Mouse (Mus musculus) midbrain, embryonic 12.5 days (tissue): Measurements from ENCODE around the gene Ppib. TPM values are rescaled to one million over a fixed set of nuclear protein-coding genes. Genes with fewer than 3 reads are reported as not detected.

Source experiments
- ATAC-seq: fragments of 200-750 bp; cut with Nextera tagmentation; 2 replicates; pipeline ENCODE4 v1.8.0; 2017; ENCODE audit warnings: low read depth, moderate TSS enrichment, moderate library complexity; ENCODE audit not compliant: low FRiP score
- H3K27ac ChIP-seq: fragments of 300-500 bp; sonication (generic); replicated peaks from 2 replicates; pipeline ENCODE4 v1.5.1; 2016; ENCODE audit warnings: mild to moderate bottlenecking
- H3K27me3 ChIP-seq: fragments of 300-500 bp; sonication (generic); 2 replicates; pipeline ENCODE4 v1.6.1; 2016; ENCODE audit warnings: mild to moderate bottlenecking
- H3K36me3 ChIP-seq: fragments of 300-500 bp; sonication (generic); 2 replicates; pipeline ENCODE4 v1.6.1; 2016
- H3K4me1 ChIP-seq: fragments of 300-500 bp; sonication (generic); 2 replicates; pipeline ENCODE4 v1.6.1; 2016
- H3K4me2 ChIP-seq: fragments of 300-500 bp; sonication (generic); replicated peaks from 2 replicates; pipeline ENCODE4 v1.6.1; 2016; ENCODE audit warnings: mild to moderate bottlenecking, moderate library complexity
- H3K4me3 ChIP-seq: fragments of 300-500 bp; sonication (generic); 2 replicates; pipeline ENCODE4 v1.5.1; 2016; ENCODE audit warnings: mild to moderate bottlenecking
- H3K9ac ChIP-seq: fragments of 300-500 bp; sonication (generic); replicated peaks from 2 replicates; pipeline ENCODE4 v1.6.1; 2016; ENCODE audit warnings: mild to moderate bottlenecking, moderate library complexity
- H3K9me3 ChIP-seq: fragments of 300-500 bp; sonication (generic); 2 replicates; pipeline ENCODE4 v1.6.1; 2016; ENCODE audit warnings: mild to moderate bottlenecking
- WGBS: fragments of 180-500 bp; shearing (Covaris S2); methylation state at CpG from one replicate; pipeline ENCODE4 v1.1.7; 2016; 5-methylcytosine and 5-hydroxymethylcytosine counted together
- polyA plus RNA-seq: library from polyadenylated mRNA; unstranded; fragments of >200 nt; fragmentation: Nextera tagmentation; extraction: Ambion mirVana; gene quantifications from 2 replicates; pipeline ENCODE4 v1.2.1, GENCODE M21; 2016

Ppib gene
- polyA plus RNA-seq, 1 experiment from 2014 or later: 416 TPM

DNA sequence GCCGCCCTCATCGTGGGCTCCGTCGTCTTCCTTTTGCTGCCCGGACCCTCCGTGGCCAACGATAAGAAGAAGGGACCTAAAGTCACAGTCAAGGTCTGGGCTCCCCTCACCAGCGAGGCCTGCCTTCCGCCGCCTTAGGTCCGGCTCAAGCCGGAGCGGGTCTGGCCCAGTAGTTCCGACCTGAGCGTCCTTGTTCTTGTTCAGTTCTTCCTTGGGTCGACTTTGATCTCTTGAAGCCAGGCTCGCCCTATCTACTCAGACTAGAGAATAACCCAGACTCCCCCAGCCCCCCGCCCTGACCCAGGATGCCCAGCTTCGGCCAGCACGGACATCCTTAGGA lies 256 bp downstream of the Ppib start:
- H3K4me3 ChIP-seq: peak overlapping the region; percentile 81
- ATAC-seq: peak; percentile 76
- under 1% methylated on average over 20 of the region's 20 CpGs for WGBS
- no peaks in the 10 kb centered on the region for H3K9me3 ChIP-seq
- H3K27me3 ChIP-seq: no peaks in the 10 kb centered on the region
- peak overlapping the region; percentile 85 for H3K9ac ChIP-seq
- peak overlapping the region; percentile 80 for H3K4me2 ChIP-seq
- H3K4me1 ChIP-seq: peaks cover 18% of the 10 kb centered on the region
- peak overlapping the region; percentile 86 for H3K27ac ChIP-seq
- H3K36me3 ChIP-seq: peaks cover 28% of the 10 kb centered on the region

- Histone ChIP-seq H3K27ac (peak overlapping the region; percentile 56; the same call in 1 of the 2 replicates), H3K4me1 (peaks cover 18% of the 10 kb centered on the region), H3K9ac (peak overlapping the region; percentile 85), H3K4me2 (peak overlapping the region; percentile 80), H3K36me3 (peaks cover 35% of the 10 kb centered on the region), H3K4me3 (peak overlapping the region; percentile 81), H3K27me3 (0 out of 2 replicates have a peak, but pooled peaks cover 2% of the 10 kb centered on the region), H3K9me3 (no peaks in the 10 kb centered on the region)
- no peak for ATAC-seq
- WGBS: 33% methylated on average over 4 of the region's 4 CpGs
These were observed 964 bp downstream of the Ppib start for GRCm38 (mm10) chr9:66060986-66061385.

DNA sequence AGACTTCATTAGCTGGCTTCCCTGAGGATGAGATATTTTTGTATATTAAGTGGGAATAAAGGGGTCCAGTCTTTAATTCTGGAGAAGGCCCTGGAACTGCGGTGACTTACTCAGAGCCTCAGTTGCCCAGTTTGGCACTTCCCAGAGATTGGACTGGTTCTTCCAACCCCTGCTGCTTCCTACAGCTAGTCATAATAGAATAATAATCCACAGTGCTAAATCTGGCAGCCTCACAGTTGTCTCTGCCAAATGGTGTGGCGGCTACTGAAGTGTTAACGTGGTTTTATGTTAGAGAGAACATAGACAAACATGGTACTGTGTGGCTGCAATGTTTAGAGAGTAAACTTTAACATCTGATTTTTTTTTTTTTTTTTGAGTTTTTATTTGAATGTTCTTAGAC lies 1.6 kb downstream of the Ppib start:
- H3K9ac ChIP-seq: peak overlapping the region; percentile 85; the same call in 1 of the 2 replicates
- H3K9me3 ChIP-seq: no peaks in the 10 kb centered on the region
- H3K4me3 ChIP-seq: peak overlapping the region; percentile 81
- peaks cover 42% of the 10 kb centered on the region for H3K36me3 ChIP-seq
- no peak for ATAC-seq
- peaks cover 9% of the 10 kb centered on the region; the same call in 1 of the 2 replicates for H3K27me3 ChIP-seq
- peak overlapping the region; percentile 56; the same call in 1 of the 2 replicates for H3K27ac ChIP-seq
- peaks cover 18% of the 10 kb centered on the region for H3K4me1 ChIP-seq
- peak overlapping the region; percentile 80 for H3K4me2 ChIP-seq
- WGBS: 88% methylated on average over 3 of the region's 3 CpGs

GRCm38 (mm10) chr9:66063446-66063845 lies 3.4 kb downstream of the Ppib start:
- Histone ChIP-seq H3K4me1 (peaks cover 21% of the 10 kb centered on the region), H3K9me3 (no peaks in the 10 kb centered on the region), H3K9ac (no peak overlapping the region), H3K36me3 (peaks cover 49% of the 10 kb centered on the region), H3K4me2 (no peak overlapping the region), H3K27ac (no peak overlapping the region), H3K27me3 (peaks cover 27% of the 10 kb centered on the region), H3K4me3 (no peak overlapping the region)
- no peak for ATAC-seq
- 93% methylated on average over 3 of the region's 3 CpGs for WGBS

- peaks cover 36% of the 10 kb centered on the region for H3K27me3 ChIP-seq
- H3K27ac ChIP-seq: no peak overlapping the region
- WGBS: 95% methylated on average over 11 of the region's 11 CpGs
- no peak overlapping the region for H3K4me2 ChIP-seq
- no peak for ATAC-seq
- peaks cover 49% of the 10 kb centered on the region for H3K36me3 ChIP-seq
- H3K9ac ChIP-seq: no peak overlapping the region
- no peak overlapping the region for H3K4me3 ChIP-seq
- H3K4me1 ChIP-seq: peaks cover 23% of the 10 kb centered on the region
- H3K9me3 ChIP-seq: no peaks in the 10 kb centered on the region
These were observed 4.3 kb downstream of the Ppib start for GRCm38 (mm10) chr9:66064316-66064715.

- Histone ChIP-seq H3K27ac (no peak overlapping the region), H3K4me1 (peaks cover 14% of the 10 kb centered on the region), H3K9ac (no peak overlapping the region), H3K36me3 (peaks cover 49% of the 10 kb centered on the region), H3K27me3 (peaks cover 55% of the 10 kb centered on the region), H3K4me2 (no peak overlapping the region), H3K9me3 (no peaks in the 10 kb centered on the region), H3K4me3 (no peak overlapping the region)
- WGBS: 87% methylated on average over 3 of the region's 3 CpGs
- ATAC-seq: no peak
These were observed 6.8 kb downstream of the Ppib start for GRCm38 (mm10) chr9:66066791-66067190.

- 16% methylated on average over 5 of the region's 5 CpGs for WGBS
- ATAC-seq: no peak
- H3K9ac ChIP-seq: no peak overlapping the region
- peaks cover 14% of the 10 kb centered on the region for H3K4me1 ChIP-seq
- H3K9me3 ChIP-seq: no peaks in the 10 kb centered on the region
- H3K36me3 ChIP-seq: peaks cover 45% of the 10 kb centered on the region
- no peak overlapping the region for H3K4me3 ChIP-seq
- peaks cover 56% of the 10 kb centered on the region for H3K27me3 ChIP-seq
- H3K27ac ChIP-seq: no peak overlapping the region
- H3K4me2 ChIP-seq: no peak overlapping the region
These were observed 7.5 kb downstream of the Ppib start for GRCm38 (mm10) chr9:66067542-66067941.

- H3K36me3 ChIP-seq: peaks cover 40% of the 10 kb centered on the region
- no peak overlapping the region for H3K4me3 ChIP-seq
- H3K4me2 ChIP-seq: no peak overlapping the region
- peaks cover 61% of the 10 kb centered on the region for H3K27me3 ChIP-seq
- H3K9ac ChIP-seq: no peak overlapping the region
- ATAC-seq: no peak
- peaks cover 14% of the 10 kb centered on the region for H3K4me1 ChIP-seq
- no peak overlapping the region for H3K27ac ChIP-seq
- WGBS: 60% methylated on average over 4 of the region's 4 CpGs
- no peaks in the 10 kb centered on the region for H3K9me3 ChIP-seq
These were observed 8.0 kb downstream of the Ppib start for GRCm38 (mm10) chr9:66068056-66068455.

- WGBS: 3% methylated on average over 30 of the region's 30 CpGs
- H3K9ac ChIP-seq: peak overlapping the region; percentile 63
- peaks cover 14% of the 10 kb centered on the region for H3K4me1 ChIP-seq
- peak overlapping the region; percentile 50 for H3K4me3 ChIP-seq
- peak overlapping the region; percentile 73 for H3K4me2 ChIP-seq
- H3K36me3 ChIP-seq: peaks cover 30% of the 10 kb centered on the region
- H3K27ac ChIP-seq: no peak overlapping the region
- H3K9me3 ChIP-seq: no peaks in the 10 kb centered on the region
- peaks cover 63% of the 10 kb centered on the region for H3K27me3 ChIP-seq
- ATAC-seq: peak; percentile 52
These were observed 9.0 kb downstream of the Ppib start for GRCm38 (mm10) chr9:66068971-66069391.

DNA sequence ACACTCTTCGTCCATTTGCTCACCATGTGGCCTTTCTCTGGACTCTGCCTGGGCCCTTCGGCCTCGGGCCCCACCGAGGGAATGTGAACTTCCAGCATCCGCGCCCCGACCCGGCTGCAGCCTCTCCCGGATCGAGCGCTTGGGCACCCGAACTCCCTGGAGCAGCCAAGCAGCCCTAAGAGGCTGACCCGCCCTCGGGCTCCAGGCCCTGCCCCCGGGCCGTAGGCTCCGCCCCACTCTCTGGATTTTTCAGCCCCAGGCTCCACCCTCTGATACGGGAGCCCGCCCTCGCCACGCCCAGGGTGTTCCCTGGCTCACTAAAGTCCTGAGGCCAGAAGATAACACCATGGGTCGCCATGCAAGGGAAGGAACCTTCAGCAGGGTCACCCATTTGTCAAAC lies 9.6 kb downstream of the Ppib start, which contains the start of gene Snx22:
TSS of gene Snx22 (minus strand) at position 137 of the 400 bp plus-strand sequence.
- peak within 1 kb of the TSS; percentile 63 for H3K9ac ChIP-seq
- peak; percentile 88 for ATAC-seq
- H3K4me2 ChIP-seq: peak within 1 kb of the TSS; percentile 73
- H3K27me3 ChIP-seq: peaks cover 63% of the 10 kb centered on the region
- WGBS: 1% methylated on average over 22 of the region's 22 CpGs
- H3K4me3 ChIP-seq: peak within 1 kb of the TSS; percentile 50
- no peak within 1 kb of the TSS for H3K27ac ChIP-seq
- H3K9me3 ChIP-seq: no peaks in the 10 kb centered on the region
- H3K36me3 ChIP-seq: peaks cover 25% of the 10 kb centered on the region
- H3K4me1 ChIP-seq: peaks cover 14% of the 10 kb centered on the region

GRCm38 (mm10) chr9:66070151-66070550 lies 10.1 kb downstream of the Ppib start:
- Histone ChIP-seq H3K4me2 (no peak overlapping the region), H3K27me3 (peaks cover 63% of the 10 kb centered on the region), H3K4me1 (peaks cover 14% of the 10 kb centered on the region), H3K36me3 (peaks cover 22% of the 10 kb centered on the region), H3K4me3 (no peak overlapping the region), H3K9me3 (no peaks in the 10 kb centered on the region), H3K9ac (no peak overlapping the region), H3K27ac (no peak overlapping the region)
- 86% methylated on average over 5 of the region's 5 CpGs for WGBS
- ATAC-seq: no peak; the same call in 1 of the 2 replicates

DNA sequence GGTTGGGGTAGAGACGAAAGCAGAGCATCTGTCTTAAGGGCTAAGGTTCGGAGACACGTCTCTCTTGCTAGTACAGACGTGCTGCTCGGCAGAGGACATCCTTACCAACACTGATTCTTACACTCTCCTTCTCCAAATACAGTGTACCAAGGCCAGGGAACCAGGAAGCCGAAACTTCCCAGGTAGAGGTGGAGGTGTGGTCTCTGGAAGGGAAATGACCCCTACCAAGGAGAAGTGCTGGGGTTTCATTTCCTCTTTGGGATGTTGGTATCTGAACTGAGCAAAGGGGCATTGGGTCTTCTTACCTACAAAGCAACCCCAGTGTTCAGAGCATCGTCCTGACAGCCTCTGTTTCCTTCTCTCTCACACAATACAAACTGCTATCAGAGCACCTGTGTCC lies 12.7 kb downstream of the Ppib start:
- Histone ChIP-seq H3K4me3 (no peak overlapping the region), H3K36me3 (no peaks in the 10 kb centered on the region), H3K9me3 (no peaks in the 10 kb centered on the region), H3K27me3 (peaks cover 43% of the 10 kb centered on the region), H3K4me2 (no peak overlapping the region), H3K9ac (no peak overlapping the region), H3K27ac (no peak overlapping the region), H3K4me1 (peaks cover 12% of the 10 kb centered on the region)
- WGBS: 87% methylated on average over 7 of the region's 7 CpGs
- no peak for ATAC-seq

DNA sequence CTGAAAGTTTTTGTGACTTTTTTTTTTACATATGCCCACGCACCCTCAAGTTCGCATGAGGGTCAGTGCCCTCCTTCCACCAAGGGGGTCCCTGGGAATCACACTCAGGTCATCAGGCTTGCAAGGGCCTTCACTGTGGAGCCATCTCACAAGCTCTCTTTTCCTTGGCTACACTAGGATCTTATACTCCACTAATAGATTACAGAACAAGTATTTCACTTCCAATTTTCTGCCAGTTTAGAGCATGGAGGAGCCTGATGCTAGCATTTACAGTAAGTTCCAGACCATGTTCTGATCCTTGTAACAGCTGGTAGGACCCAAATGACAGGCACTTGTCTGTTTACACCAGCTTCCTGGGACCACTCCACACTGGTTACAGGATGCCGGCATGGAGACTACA lies 18.1 kb downstream of the Ppib start:
- 71% methylated on average over 3 of the region's 3 CpGs for WGBS
- H3K4me3 ChIP-seq: no peak overlapping the region
- no peaks in the 10 kb centered on the region for H3K36me3 ChIP-seq
- peak overlapping the region; percentile 16; the same call in 1 of the 2 replicates for H3K4me2 ChIP-seq
- 0 out of 2 replicates have a peak, but pooled peaks cover 2% of the 10 kb centered on the region for H3K27me3 ChIP-seq
- H3K4me1 ChIP-seq: peaks cover 6% of the 10 kb centered on the region; the same call in 1 of the 2 replicates
- peak overlapping the region; percentile 43; the same call in 1 of the 2 replicates for H3K27ac ChIP-seq
- 0 out of 2 replicates have a peak overlapping the region, but pooled peaks have one; percentile 24 for H3K9ac ChIP-seq
- no peaks in the 10 kb centered on the region for H3K9me3 ChIP-seq
- no peak for ATAC-seq
